Mouse (Mus musculus) telencephalon, adult 2 months (tissue): ENCODE measurements around the gene Bpifc.

ENCODE experiments used
- DNase-seq: peaks from one replicate; pipeline ENCODE4 v3.0.0-alpha.2; 2011; ENCODE audit warnings: low read depth, low spot score

Gene Bpifc

DNA sequence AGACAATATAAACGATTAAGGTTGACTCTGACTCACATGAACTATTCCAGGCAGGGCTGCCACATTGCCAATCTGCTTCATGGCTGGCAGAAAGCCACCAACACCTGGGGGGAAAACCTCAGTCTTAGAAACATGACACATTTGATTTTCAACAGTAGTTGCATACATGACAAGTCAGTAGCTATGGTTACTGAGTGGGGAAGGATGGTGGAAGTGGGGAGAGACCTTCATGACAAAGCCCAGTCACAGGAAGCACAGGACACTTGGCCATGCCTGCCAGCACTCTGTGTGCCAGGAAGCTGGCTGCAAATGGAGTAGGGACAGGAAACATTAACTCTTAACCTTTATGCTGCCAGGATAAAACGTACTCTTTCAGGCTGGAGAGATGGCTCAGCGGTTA lies 58.3 kb downstream of the Bpifc start:
- DNase-seq, result no peak

DNA sequence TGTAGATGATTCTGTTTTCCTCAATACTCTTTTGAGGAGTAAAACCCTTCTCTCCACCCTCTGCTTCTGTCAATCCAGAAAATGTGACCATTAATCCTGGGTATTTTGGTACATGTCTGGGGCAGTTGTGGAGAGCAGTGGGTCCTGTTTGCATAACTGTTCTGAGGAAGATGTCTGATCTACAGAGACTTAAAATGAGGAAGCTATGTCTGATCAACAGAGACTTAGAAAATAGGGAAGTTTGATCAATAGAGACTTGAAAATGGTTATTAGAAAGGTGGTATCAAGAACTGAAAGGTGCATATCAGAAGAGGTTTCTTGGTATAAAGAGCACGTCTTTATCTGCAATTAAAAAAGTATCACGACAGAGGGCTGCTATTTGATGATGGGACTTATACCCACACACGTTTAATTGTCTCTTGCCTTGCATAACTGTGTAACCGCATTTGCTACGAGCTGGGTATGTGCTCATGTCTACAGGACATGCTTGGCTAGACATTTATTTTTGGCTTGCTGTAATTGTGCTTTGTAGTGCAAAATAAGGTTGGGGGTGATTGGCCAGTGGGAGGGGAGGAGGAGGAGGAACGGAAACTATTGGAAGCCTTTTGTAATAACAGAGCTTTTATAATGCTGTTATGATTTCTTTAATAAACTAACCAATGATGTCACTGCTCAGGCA lies 59.8 kb downstream of the Bpifc start:
- no peak for DNase-seq

DNA sequence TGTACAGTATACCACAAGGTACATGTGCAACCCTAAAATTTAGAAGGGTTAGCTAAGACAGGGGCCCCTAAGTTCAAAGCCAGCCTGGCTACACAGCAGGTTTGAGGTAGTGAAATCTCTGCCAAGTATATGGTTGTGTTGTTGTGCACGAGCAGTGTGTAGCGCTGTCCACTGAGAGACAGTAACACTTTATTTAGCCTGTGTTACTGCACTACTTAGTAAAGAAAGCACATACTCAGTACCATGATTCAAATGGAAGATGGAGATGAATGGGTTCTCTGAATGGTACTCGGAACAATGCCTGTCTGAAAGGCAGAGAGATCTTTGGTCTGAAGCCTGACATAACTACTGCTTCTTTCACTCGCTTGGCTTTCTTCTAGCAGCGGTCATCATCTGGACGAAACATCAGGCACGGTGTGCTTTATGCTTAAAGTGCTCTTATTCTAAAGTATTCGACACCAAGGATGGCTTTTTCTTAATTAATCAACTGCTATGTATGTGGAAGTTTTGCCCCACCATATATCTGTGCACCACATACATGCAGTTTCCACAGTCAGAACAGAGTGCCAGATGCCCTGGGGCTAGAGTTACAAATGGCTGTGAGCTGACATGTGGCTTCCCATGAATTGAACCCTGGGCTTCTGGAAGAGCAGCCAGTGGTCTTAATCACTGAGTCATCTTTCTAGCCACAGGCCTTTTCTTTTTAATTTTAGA lies 63.1 kb downstream of the Bpifc start:
- no peak for DNase-seq

DNA sequence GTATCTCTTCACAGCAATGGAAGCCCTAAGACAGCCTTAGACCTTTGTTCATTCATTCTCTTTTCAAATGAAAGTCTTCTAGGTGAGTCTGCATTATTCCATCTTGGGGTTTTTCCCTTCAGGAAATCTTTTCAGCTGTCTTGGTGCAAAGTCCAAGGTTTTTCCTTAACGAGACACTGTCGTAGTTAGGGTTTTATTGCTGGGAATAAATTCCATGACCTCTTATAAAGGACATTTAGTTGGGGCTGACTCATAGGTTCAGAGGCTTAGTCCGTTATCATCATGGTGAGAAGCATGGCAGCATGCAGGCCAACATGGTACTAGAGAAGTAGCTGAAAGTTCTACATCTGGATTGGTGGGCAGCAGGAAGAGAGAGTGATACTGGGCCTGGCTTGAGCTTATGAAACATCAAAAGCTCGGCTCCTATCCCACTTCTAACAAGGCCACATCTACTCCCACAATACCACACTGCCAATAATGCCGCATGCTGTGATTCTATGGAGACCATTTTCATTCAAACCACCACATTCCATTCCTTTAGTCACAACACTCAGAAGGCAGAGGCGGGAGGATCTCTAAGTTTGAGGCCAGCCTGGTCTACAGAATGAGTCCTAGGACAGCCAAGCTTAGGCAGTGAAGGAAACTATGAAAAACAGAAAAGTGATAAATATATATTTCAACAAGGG lies 75.3 kb downstream of the Bpifc start:
- no peak for DNase-seq

DNA sequence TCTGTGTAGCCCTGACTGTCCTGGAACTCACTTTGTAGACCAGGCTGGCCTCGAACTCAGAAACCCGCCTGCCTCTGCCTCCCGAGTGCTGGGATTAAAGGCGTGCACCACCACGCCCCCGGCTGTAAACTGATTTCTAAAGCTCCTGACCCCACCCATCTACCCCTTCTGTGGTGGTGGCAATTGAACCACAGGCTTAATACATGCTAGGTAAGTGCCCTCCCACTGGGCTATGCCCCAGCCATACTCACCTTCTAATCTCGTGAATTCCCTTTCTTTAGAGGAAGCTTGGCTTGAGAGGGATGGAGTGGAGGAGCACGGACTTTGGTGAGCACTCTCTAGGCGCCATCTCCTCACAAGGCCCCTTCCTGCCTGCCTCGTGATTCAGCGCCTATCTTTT lies 81.7 kb downstream of the Bpifc start:
- no peak for DNase-seq

DNA sequence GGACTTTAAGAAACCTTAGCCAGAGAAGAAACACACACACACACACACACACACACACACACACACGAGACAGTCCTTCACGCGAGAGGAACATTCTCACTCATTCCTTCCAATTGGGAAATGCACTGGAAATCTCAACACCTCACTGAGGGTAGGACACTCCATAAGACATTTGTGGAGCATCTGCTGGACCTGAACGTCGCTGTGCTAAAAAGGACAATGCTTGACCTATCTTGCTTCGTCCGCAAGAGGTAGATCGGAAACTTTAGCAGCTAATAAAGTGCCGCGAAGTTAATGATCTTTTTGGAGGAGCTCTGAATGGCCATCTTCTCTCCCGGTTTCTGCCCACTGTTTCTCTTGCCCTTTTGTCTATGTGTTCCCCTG lies 82.5 kb downstream of the Bpifc start:
- no peak for DNase-seq

DNA sequence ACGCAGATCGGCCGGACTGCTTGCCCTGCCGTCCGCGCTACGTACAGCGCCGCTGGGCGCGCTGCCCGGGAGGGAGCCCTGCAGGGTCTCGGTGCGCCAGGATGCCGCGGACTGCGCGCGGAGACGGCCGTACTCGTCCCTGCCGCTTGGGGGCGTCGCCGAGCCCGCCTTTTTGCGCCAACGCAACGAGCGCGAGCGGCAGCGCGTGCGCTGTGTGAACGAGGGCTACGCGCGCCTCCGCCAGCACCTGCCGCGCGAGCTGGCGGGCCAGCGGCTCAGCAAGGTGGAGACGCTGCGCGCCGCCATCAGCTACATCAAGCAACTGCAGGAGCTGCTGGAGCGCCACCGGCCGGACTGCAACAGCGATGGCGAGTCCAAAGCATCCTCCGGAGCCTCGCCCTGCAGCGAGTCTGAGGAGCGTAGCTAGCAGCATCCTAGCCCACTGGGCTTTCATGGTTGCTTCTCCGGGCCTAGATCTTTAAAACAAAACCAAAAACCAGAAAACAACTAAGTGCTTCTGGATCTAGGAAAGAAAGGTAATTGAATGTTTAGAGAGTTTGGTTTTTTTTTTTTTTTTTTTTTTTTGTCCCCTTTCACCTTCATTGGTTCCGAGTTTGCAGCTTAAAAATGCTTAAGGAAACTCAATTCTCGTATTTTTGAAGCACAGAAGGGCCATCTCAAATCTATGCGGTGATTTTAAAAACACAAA lies 83.0 kb downstream of the Bpifc start:
- DNase-seq, result peak; percentile 79

DNA sequence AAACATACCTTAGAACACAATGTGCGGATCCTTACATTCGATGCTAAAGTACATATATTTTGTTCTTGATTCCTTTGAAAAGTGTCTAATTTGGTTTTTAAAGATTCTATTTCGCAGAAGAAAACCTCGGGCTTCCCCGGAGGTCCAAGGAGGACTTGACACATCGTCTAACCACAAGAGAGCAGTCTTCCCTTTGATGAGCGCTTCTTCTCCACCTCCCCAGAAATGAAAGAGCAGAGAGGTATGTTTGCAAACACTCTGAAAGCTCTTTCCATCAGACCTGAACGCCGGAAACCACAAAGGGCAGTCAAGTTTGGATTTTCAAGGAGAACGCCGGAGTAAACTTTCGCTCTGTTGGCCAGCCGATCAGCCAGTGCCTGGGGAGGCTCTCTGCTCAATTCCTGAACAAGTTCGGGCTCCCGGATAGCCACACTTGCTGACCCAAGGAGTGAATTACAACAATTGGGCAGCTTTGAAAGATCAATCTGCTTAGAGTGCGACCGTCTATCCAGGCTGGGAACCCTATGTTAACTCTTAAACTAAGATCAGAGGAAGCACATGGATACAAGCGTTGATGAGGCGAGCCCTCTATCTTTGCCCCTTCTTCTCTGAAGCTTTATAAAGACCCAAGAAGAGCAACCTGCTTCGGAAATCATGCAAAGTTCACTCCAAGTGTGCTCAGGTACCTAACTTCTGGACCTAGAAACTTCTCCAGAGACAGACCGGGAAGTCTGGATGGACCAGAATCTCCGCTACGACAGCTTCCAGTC lies 83.8 kb downstream of the Bpifc start, which contains the start of gene Ascl4:
Ascl4 (plus strand) TSS at position 6 of the 770 bp plus-strand sequence.
- no peak for DNase-seq

DNA sequence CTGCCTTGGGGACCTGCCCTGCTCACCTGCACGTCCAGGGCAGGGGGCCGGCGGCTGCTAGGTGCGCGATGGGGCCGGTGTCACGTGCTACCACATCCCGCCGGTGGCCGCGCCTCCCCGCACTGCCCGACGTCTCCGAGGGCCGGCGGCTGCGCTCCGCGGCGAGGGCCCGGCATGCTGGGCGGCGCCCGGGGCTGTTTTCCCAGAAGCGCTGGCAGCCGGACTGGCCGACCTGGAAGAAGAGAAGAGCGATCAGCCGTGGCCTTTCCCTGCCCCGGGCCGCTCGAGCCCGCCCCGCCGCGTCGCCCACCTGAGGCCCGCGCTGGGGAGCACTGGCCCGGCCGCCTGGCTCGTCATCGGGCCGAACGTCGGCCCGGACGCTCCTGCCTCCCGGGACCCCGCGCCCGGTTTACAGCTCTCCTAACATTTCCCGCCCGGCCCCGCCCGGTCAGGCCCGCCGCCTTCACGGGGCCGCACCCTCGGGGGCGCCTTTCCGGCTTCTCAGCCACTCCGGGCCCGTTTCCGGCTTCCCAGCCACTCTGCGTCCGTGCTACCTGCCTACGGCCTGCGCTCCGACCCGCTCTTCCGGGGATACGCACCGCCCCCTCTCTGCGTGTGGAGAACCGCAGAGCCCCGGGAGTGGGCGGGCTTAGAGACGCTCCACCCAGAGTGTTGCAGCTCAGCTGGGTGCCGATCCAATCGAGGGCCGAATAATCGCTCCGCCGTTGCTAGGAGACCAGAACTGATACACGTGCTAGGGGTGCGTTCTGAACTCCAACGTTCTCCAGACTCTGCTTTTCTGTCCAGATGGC lies 95.0 kb downstream of the Bpifc start, which contains the start of gene Prdm4:
Prdm4 (minus strand) TSS at position 645 of the 812 bp plus-strand sequence.
- DNase-seq, result peak; percentile 99
